9 mouse cellular contexts compared by ENCODE assay signal in the genomic region with DNA sequence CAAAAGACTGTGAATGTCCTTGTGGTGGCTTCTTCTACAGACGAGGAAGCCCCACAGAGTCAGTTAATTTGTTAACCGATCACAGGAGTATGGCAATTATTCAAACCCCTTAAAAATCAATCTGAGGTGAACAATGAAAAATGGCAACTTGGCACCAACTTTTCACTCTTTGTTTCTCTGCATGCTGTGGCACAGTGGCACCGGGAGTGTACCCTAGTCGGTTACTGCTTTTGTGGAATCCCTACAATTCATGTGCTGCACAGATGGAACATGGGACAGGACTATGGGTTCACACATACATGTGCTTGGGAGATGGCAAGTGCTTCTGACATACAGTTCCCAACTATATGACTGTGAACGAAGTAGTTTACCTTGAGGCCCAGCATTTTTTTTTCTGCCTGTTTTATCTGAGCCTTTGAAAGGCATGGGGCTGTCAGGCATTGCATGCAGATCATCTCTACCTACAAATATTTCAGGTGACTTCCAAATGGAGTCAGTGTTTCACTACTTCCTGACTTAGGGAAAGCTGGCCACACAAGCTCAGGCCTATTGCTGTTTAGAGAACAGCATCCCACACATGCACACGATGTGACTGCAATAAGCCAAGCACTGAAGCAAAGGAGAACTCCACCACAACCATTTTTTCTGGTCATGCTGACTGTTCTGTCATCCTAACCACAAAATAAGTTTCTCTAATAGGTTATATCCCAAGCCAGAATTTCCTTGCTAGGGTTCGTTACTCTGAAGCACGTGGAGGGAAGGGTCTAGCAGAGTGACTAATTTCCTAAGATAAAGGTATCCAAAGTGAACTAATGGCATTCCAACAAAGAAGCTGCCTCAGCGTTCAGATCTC.
DNase-seq lines count a peak whose midpoint lies in the region; ATAC-seq lines count a peak whose summit lies in the region.
"Had no signal": no experiment of that assay in that cellular context is flagged by ENCODE, and none has a peak within 500 bp of the region (broad histone marks: within the 10 kb centered on the region; RNA-seq: fewer than 3 reads in every experiment).

No protein-coding gene starts in this region.

- WGBS in kidney, embryonic 16.5 days, result 61% methylated on average over 9 of the region's 9 CpGs
- WGBS in embryonic facial prominence, embryonic 14.5 days, result 40% methylated on average over 9 of the region's 9 CpGs
- WGBS in heart, embryonic 16.5 days, result 31% methylated on average over 9 of the region's 9 CpGs
- WGBS in midbrain, embryonic 16.5 days, result 51% methylated on average over 9 of the region's 9 CpGs

- peak overlapping the region; percentile 42 for H3K4me2 ChIP-seq in kidney, embryonic 16.5 days (replicated peaks; ENCODE audit: low read depth, low read length)
- peak overlapping the region; percentile 89 for H3K4me2 ChIP-seq in embryonic facial prominence, embryonic 14.5 days (ENCODE audit: low read depth, low read length)
- peak overlapping the region; percentile 72 for H3K4me2 ChIP-seq in heart, embryonic 16.5 days (ENCODE audit: low read depth, low read length)
- H3K4me2 ChIP-seq in midbrain, embryonic 16.5 days (ENCODE audit: low read length), result peak overlapping the region; percentile 44

- ATAC-seq in kidney, embryonic 16.5 days (ENCODE audit: low FRiP score, low TSS enrichment), result no peak
- ATAC-seq in embryonic facial prominence, embryonic 14.5 days (ENCODE audit: low read depth), result no peak
- no peak for ATAC-seq in heart, embryonic 16.5 days (replicated peaks; ENCODE audit: extremely low read depth, insufficient read depth, low FRiP score)
- no peak; the same call in 1 of the 2 replicates for ATAC-seq in midbrain, embryonic 16.5 days

- H3K27ac ChIP-seq in kidney, embryonic 16.5 days (ENCODE audit: low read length), result no peak overlapping the region
- peak overlapping the region; percentile 100 for H3K27ac ChIP-seq in embryonic facial prominence, embryonic 14.5 days (replicated peaks; ENCODE audit: low read depth, low read length)
- H3K27ac ChIP-seq in heart, embryonic 16.5 days (ENCODE audit: low read length), result peak overlapping the region; percentile 88
- peak overlapping the region; percentile 30 for H3K27ac ChIP-seq in midbrain, embryonic 16.5 days (ENCODE audit: low read length)
- H3K27ac ChIP-seq: liver, embryonic 14.5 days had no signal

- no peaks in the 10 kb centered on the region for H3K9me3 ChIP-seq in kidney, embryonic 16.5 days (ENCODE audit: low read length)
- no peaks in the 10 kb centered on the region for H3K9me3 ChIP-seq in embryonic facial prominence, embryonic 14.5 days (ENCODE audit: control insufficient read depth, low read length)
- no peaks in the 10 kb centered on the region for H3K9me3 ChIP-seq in heart, embryonic 16.5 days (replicated peaks; ENCODE audit: control insufficient read depth, low read length)
- no peaks in the 10 kb centered on the region for H3K9me3 ChIP-seq in midbrain, embryonic 16.5 days (replicated peaks; ENCODE audit: control insufficient read depth, low read length, poor library complexity, severe bottlenecking)

- DNase-seq in kidney, postnatal 14 days, result no peak
- no peak for DNase-seq in embryonic facial prominence, embryonic 14.5 days (ENCODE audit: low spot score)
- DNase-seq in layer of hippocampus, adult 9-11 months, result no peak
- no peak for DNase-seq in gastrocnemius, adult 8-10 months (ENCODE audit: low spot score in 2 of 2)
- no peak for DNase-seq in right cerebral cortex, postnatal 10 days (ENCODE audit: low spot score in 2 of 2)

- no peak overlapping the region for H3K4me3 ChIP-seq in kidney, embryonic 16.5 days (ENCODE audit: low read length)
- peak overlapping the region; percentile 88 for H3K4me3 ChIP-seq in embryonic facial prominence, embryonic 14.5 days (ENCODE audit: low read depth, low read length)
- peak overlapping the region; percentile 48 for H3K4me3 ChIP-seq in heart, embryonic 16.5 days (ENCODE audit: low read length)
- H3K4me3 ChIP-seq in midbrain, embryonic 16.5 days (ENCODE audit: low read depth, low read length), result peak overlapping the region; percentile 34

- H3K36me3 ChIP-seq in kidney, embryonic 16.5 days (ENCODE audit: insufficient read depth, low read length), result peaks cover 6% of the 10 kb centered on the region; the same call in 1 of the 2 replicates
- H3K36me3 ChIP-seq in embryonic facial prominence, embryonic 14.5 days (ENCODE audit: control insufficient read depth, insufficient read depth, low read length), result peaks cover 34% of the 10 kb centered on the region
- peaks cover 9% of the 10 kb centered on the region for H3K36me3 ChIP-seq in heart, embryonic 16.5 days (ENCODE audit: control insufficient read depth, insufficient read depth)
- H3K36me3 ChIP-seq in midbrain, embryonic 16.5 days (ENCODE audit: control insufficient read depth, insufficient read depth, low read length), result no peaks in the 10 kb centered on the region

- no peak overlapping the region for H3K9ac ChIP-seq in kidney, embryonic 16.5 days (replicated peaks; ENCODE audit: low read length)
- H3K9ac ChIP-seq in embryonic facial prominence, embryonic 14.5 days (ENCODE audit: low read depth, low read length), result peak overlapping the region; percentile 100
- H3K9ac ChIP-seq in heart, embryonic 16.5 days (ENCODE audit: low read length), result peak overlapping the region; percentile 76
- peak overlapping the region; percentile 6 for H3K9ac ChIP-seq in midbrain, embryonic 16.5 days (ENCODE audit: low read depth, low read length)
- H3K9ac ChIP-seq: liver, embryonic 14.5 days had no signal

- H3K4me1 ChIP-seq in kidney, embryonic 16.5 days (ENCODE audit: insufficient read depth, low read length), result peaks cover 18% of the 10 kb centered on the region
- peaks cover 49% of the 10 kb centered on the region for H3K4me1 ChIP-seq in embryonic facial prominence, embryonic 14.5 days (ENCODE audit: control insufficient read depth, insufficient read depth, low read length)
- peaks cover 42% of the 10 kb centered on the region for H3K4me1 ChIP-seq in heart, embryonic 16.5 days (ENCODE audit: control insufficient read depth, insufficient read depth, low read length)
- peaks cover 5% of the 10 kb centered on the region for H3K4me1 ChIP-seq in midbrain, embryonic 16.5 days (ENCODE audit: control insufficient read depth, insufficient read depth, low read length)

- H3K27me3 ChIP-seq in kidney, embryonic 16.5 days (ENCODE audit: insufficient read depth, low read length), result peaks cover 27% of the 10 kb centered on the region
- no peaks in the 10 kb centered on the region for H3K27me3 ChIP-seq in embryonic facial prominence, embryonic 14.5 days (replicated peaks; ENCODE audit: control insufficient read depth, insufficient read depth, low read length)
- no peaks in the 10 kb centered on the region for H3K27me3 ChIP-seq in heart, embryonic 16.5 days (ENCODE audit: control insufficient read depth, insufficient read depth, low read length)
- no peaks in the 10 kb centered on the region for H3K27me3 ChIP-seq in midbrain, embryonic 16.5 days (ENCODE audit: control insufficient read depth, insufficient read depth, low read depth, low read length)
